Comparison of ENCODE assay signal across 8 mouse cellular contexts in the genomic region with DNA sequence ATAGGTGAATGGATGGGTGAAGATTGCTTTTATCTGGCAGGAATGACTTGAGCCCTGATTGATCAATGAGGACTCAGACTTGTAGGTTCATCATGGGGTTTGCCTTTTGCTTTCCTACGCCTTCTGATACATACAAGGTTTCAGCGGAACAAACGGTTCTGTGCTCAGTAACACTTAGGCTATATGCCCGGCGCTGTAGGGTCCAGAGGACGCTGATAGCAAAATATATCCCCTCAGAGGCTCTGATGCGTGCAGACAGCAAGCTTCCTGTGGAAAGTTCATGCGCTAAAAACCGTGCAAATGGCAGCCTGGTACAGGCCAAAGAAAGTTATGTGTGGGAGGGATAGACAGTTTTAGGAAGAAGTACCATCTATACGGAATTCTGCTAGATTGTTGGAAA. TPM values are rescaled to one million over a fixed set of nuclear protein-coding genes. Genes with fewer than 3 reads are reported as not detected.
DNase-seq lines count a peak whose midpoint lies in the region; ATAC-seq and TF ChIP-seq lines count a peak whose summit lies in the region.

No protein-coding gene starts in this region.

- TF ChIP-seq POLR2A in liver, adult 2 months (IDR thresholded peaks at IDR 0.05; ENCODE audit: extremely low read depth, insufficient read depth, low read length), result no peak
- TF ChIP-seq POLR2A in bone marrow macrophage, adult 2 months (IDR thresholded peaks at IDR 0.05; ENCODE audit: borderline replicate concordance, low read depth, low read length), result no peak

- peaks cover 28% of the 10 kb centered on the region for H3K36me3 ChIP-seq in liver, adult 2 months (ENCODE audit: control insufficient read depth, insufficient read depth, low read length)
- H3K36me3 ChIP-seq in hindbrain, embryonic 15.5 days, result no peaks in the 10 kb centered on the region
- H3K36me3 ChIP-seq in midbrain, postnatal 0 days (ENCODE audit: insufficient read depth, low read length), result no peaks in the 10 kb centered on the region

- peak overlapping the region; percentile 93 for H3K4me2 ChIP-seq in hindbrain, embryonic 15.5 days
- peak overlapping the region; percentile 84 for H3K4me2 ChIP-seq in midbrain, postnatal 0 days (ENCODE audit: low read depth, low read length, poor library complexity, severe bottlenecking)

- H3K4me3 ChIP-seq in liver, adult 2 months (ENCODE audit: insufficient read depth, low read depth, low read length), result peak overlapping the region; percentile 94
- H3K4me3 ChIP-seq in bone marrow macrophage, adult 2 months (ENCODE audit: insufficient read depth, low read length), result peak overlapping the region; percentile 73
- peak overlapping the region; percentile 97 for H3K4me3 ChIP-seq in hindbrain, embryonic 15.5 days
- peak overlapping the region; percentile 65 for H3K4me3 ChIP-seq in midbrain, postnatal 0 days (ENCODE audit: low read depth, low read length)

- 20% methylated on average over 10 of the region's 10 CpGs for WGBS in liver, adult 2 months
- 42% methylated on average over 10 of the region's 10 CpGs for WGBS in hindbrain, embryonic 15.5 days
- WGBS in midbrain, postnatal 0 days, result 41% methylated on average over 10 of the region's 10 CpGs

- peaks cover 2% of the 10 kb centered on the region; the same call in 1 of the 2 replicates for H3K79me2 ChIP-seq in liver, adult 2 months (ENCODE audit: control insufficient read depth, insufficient read depth, low read length)

- H3K9ac ChIP-seq in liver, adult 2 months (ENCODE audit: low read depth, low read length), result peak overlapping the region; percentile 57; the same call in 1 of the 2 replicates
- peak overlapping the region; percentile 74 for H3K9ac ChIP-seq in hindbrain, embryonic 15.5 days
- 0 out of 2 replicates have a peak overlapping the region, but pooled peaks have one; percentile 62 for H3K9ac ChIP-seq in midbrain, postnatal 0 days (replicated peaks; ENCODE audit: low read length, poor library complexity, severe bottlenecking)

- H3K27ac ChIP-seq in liver, adult 2 months (replicated peaks; ENCODE audit: insufficient read depth, low read depth, low read length), result no peak overlapping the region
- H3K27ac ChIP-seq in bone marrow macrophage, adult 2 months (ENCODE audit: insufficient read depth, low read depth, low read length), result no peak overlapping the region
- H3K27ac ChIP-seq in hindbrain, embryonic 15.5 days (replicated peaks), result no peak overlapping the region
- H3K27ac ChIP-seq in midbrain, postnatal 0 days (ENCODE audit: low read depth, low read length), result no peak overlapping the region

- ATAC-seq in hindbrain, embryonic 15.5 days (ENCODE audit: low FRiP score, low read depth), result no peak
- ATAC-seq in midbrain, postnatal 0 days (ENCODE audit: low FRiP score), result no peak

- H3K4me1 ChIP-seq in liver, adult 2 months (ENCODE audit: control insufficient read depth, insufficient read depth, low read length), result peaks cover 12% of the 10 kb centered on the region
- peaks cover 14% of the 10 kb centered on the region for H3K4me1 ChIP-seq in bone marrow macrophage, adult 2 months (ENCODE audit: control insufficient read depth, insufficient read depth, low read length)
- H3K4me1 ChIP-seq in hindbrain, embryonic 15.5 days (replicated peaks), result peaks cover 16% of the 10 kb centered on the region
- H3K4me1 ChIP-seq in midbrain, postnatal 0 days (ENCODE audit: insufficient read depth, low read length), result no peaks in the 10 kb centered on the region

- H3K27me3 ChIP-seq in liver, adult 2 months (ENCODE audit: control insufficient read depth, insufficient read depth, low read length), result no peaks in the 10 kb centered on the region
- 0 out of 2 replicates have a peak, but pooled peaks cover 5% of the 10 kb centered on the region for H3K27me3 ChIP-seq in hindbrain, embryonic 15.5 days
- H3K27me3 ChIP-seq in midbrain, postnatal 0 days (ENCODE audit: insufficient read depth, low read length), result no peaks in the 10 kb centered on the region

- no peaks in the 10 kb centered on the region for H3K9me3 ChIP-seq in hindbrain, embryonic 15.5 days
- H3K9me3 ChIP-seq in midbrain, postnatal 0 days (ENCODE audit: low read length), result no peaks in the 10 kb centered on the region

- TF ChIP-seq CTCF in liver, adult 2 months (IDR thresholded peaks at IDR 0.05; ENCODE audit: low read depth, low read length), result no peak
- TF ChIP-seq CTCF in bone marrow macrophage, adult 2 months (IDR thresholded peaks at IDR 0.05; ENCODE audit: low read depth, low read length), result no peak
- no peak for TF ChIP-seq CTCF in midbrain, postnatal 0 days (IDR thresholded peaks at IDR 0.05)

- no peak for DNase-seq in liver, adult 2 months (ENCODE audit: extremely low read depth, low read depth, low spot score)
- no peak for DNase-seq in liver
- no peak for DNase-seq in midbrain, postnatal 0 days (ENCODE audit: low spot score)
- no peak for DNase-seq in adrenal gland, postnatal 4 days (ENCODE audit: low spot score in 2 of 2)
- DNase-seq in right cerebral cortex, postnatal 10 days (ENCODE audit: low spot score in 2 of 2), result no peak
- no peak for DNase-seq in lung, adult 18-20 months

RNA-seq across cellular contexts. Expression of gene Stat1, which starts 1.0 kb away (rescaled TPM):
- total RNA-seq in liver, adult 2 months (2014; rRNA removed), result 82.8 and 87.4 TPM in 2 replicates
- polyA plus RNA-seq in liver, adult 2 months (2012; rRNA removed), result 37.0 and 54.3 TPM in 2 replicates
- polyA plus RNA-seq in bone marrow macrophage, adult 2 months (2012; ENCODE audit: insufficient read depth, insufficient read length, missing spikeins), result 127 and 140 TPM in 2 replicates
- polyA plus RNA-seq in hindbrain, embryonic 15.5 days (2015; fragmentation: Nextera tagmentation; extraction: Ambion mirVana), result 14.5 and 17.6 TPM in 2 replicates
- 27.5 and 28.9 TPM in 2 replicates for total RNA-seq in midbrain, postnatal 0 days (2014; rRNA removed)
- polyA plus RNA-seq in midbrain, postnatal 0 days (2015; fragmentation: Nextera tagmentation; extraction: Ambion mirVana), result 11.2 and 13.0 TPM in 2 replicates
- total RNA-seq in adrenal gland, postnatal 4 days (2021), result 10 to 100 TPM; 47.3 to 61.6 TPM
